Mouse (Mus musculus) MEL (cell line): ENCODE results near the gene Emsy. TPM values are rescaled to one million over a fixed set of nuclear protein-coding genes. Genes with fewer than 3 reads are reported as not detected.

Experiments
- DNase-seq: peaks from one replicate; pipeline ENCODE4 v3.0.0; 2011; ENCODE audit warnings: low read depth, low spot score
- H3K27ac ChIP-seq: 2 replicates; pipeline ENCODE4 v1.5.1; 2012; ENCODE audit warnings: low read depth, mild to moderate bottlenecking, control low read depth, low read length, moderate library complexity; ENCODE audit not compliant: control insufficient read depth
- H3K27me3 ChIP-seq, 2 experiments: fragments of 150-350 bp in 1 of 2; sonication (generic) in 1 of 2; 2 replicates each; pipeline ENCODE4 v1.6.1; 2012; ENCODE audit warnings: low read length in 2 of 2, mild to moderate bottlenecking in 2 of 2, improper control_type of control experiment in 1 of 2, moderate library complexity in 1 of 2; ENCODE audit not compliant: insufficient read depth in 2 of 2, control insufficient read depth in 1 of 2
- H3K36me3 ChIP-seq, 2 experiments: 2 replicates each; pipeline ENCODE4 v1.6.1; 2012 to 2014; ENCODE audit warnings: low read length in 2 of 2, improper control_type of control experiment in 1 of 2, inconsistent platforms in 1 of 2, mild to moderate bottlenecking in 1 of 2; ENCODE audit not compliant: insufficient read depth in 2 of 2, control insufficient read depth in 1 of 2
- H3K4me1 ChIP-seq, 2 experiments: fragments of 150-350 bp in 1 of 2; sonication (generic) in 1 of 2; 2 replicates each; pipeline ENCODE4 v1.6.1; 2012; ENCODE audit warnings: low read length in 2 of 2, improper control_type of control experiment in 1 of 2, mild to moderate bottlenecking in 1 of 2; ENCODE audit not compliant: insufficient read depth in 2 of 2, control insufficient read depth in 1 of 2
- H3K4me3 ChIP-seq, 2 experiments: fragments of 150-350 bp in 1 of 2; sonication (generic) in 1 of 2; 2 replicates each; pipeline ENCODE4 v1.5.1; 2012; ENCODE audit warnings: low read depth in 2 of 2, low read length in 2 of 2, mild to moderate bottlenecking in 2 of 2, moderate library complexity in 2 of 2, control low read depth in 1 of 2, improper control_type of control experiment in 1 of 2; ENCODE audit not compliant: control insufficient read depth in 1 of 2, insufficient read depth in 1 of 2
- H3K79me2 ChIP-seq: 2 replicates; pipeline ENCODE4 v1.6.1; 2012; ENCODE audit warnings: mild to moderate bottlenecking, low read length, moderate library complexity; ENCODE audit not compliant: control insufficient read depth, poor library complexity, insufficient read depth
- H3K9ac ChIP-seq: 2 replicates; pipeline ENCODE4 v1.6.1; 2012; ENCODE audit warnings: low read depth, mild to moderate bottlenecking, control low read depth, low read length, moderate library complexity; ENCODE audit not compliant: control insufficient read depth, poor library complexity, severe bottlenecking
- H3K9me3 ChIP-seq: fragments of 150-350 bp; sonication (generic); replicated peaks from 2 replicates; pipeline ENCODE4 v1.6.1; 2012; ENCODE audit warnings: mild to moderate bottlenecking, low read length, improper control_type of control experiment, moderate library complexity; ENCODE audit not compliant: insufficient read depth
- CHD2 ChIP-seq: IDR thresholded peaks from 2 replicates; pipeline ENCODE4 v1.6.1; 2011; ENCODE audit warnings: low read length, improper control_type of control experiment
- ETS1 ChIP-seq: IDR thresholded peaks from 2 replicates; pipeline ENCODE4 v1.6.1; 2012; ENCODE audit warnings: low read depth, mild to moderate bottlenecking, inconsistent platforms, low read length, improper control_type of control experiment, moderate library complexity
- JUND ChIP-seq: IDR thresholded peaks from 2 replicates; pipeline ENCODE4 v1.6.1; 2011; ENCODE audit warnings: low read depth, mild to moderate bottlenecking, improper control_type of control experiment, low read length
- KAT2A ChIP-seq: conservative IDR thresholded peaks from 2 replicates; pipeline ENCODE4 v1.6.1; 2012; ENCODE audit warnings: low read depth, low read length, improper control_type of control experiment, inconsistent platforms
- MAFK ChIP-seq: IDR thresholded peaks from 2 replicates; pipeline ENCODE4 v1.6.1; 2011; ENCODE audit warnings: low read depth, mild to moderate bottlenecking, low read length, improper control_type of control experiment, borderline replicate concordance
- MXI1 ChIP-seq: IDR thresholded peaks from 2 replicates; pipeline ENCODE4 v1.6.1; 2011; ENCODE audit warnings: mild to moderate bottlenecking, low read depth, low read length, improper control_type of control experiment
- MYB ChIP-seq: IDR thresholded peaks from 2 replicates; pipeline ENCODE4 v1.6.1; 2011; ENCODE audit warnings: mild to moderate bottlenecking, low read depth, low read length, improper control_type of control experiment
- RCOR1 ChIP-seq: IDR thresholded peaks from 2 replicates; pipeline ENCODE4 v1.6.1; 2012; ENCODE audit warnings: low read depth, mild to moderate bottlenecking, inconsistent platforms, low read length, improper control_type of control experiment
- USF1 ChIP-seq: IDR thresholded peaks from 2 replicates; pipeline ENCODE4 v1.6.1; 2014; ENCODE audit warnings: low read depth, mild to moderate bottlenecking, inconsistent platforms, low read length, improper control_type of control experiment, moderate library complexity
- ZC3H11A ChIP-seq: IDR thresholded peaks from 2 replicates; pipeline ENCODE4 v1.6.1; 2012; ENCODE audit warnings: low read depth, mild to moderate bottlenecking, inconsistent platforms, low read length, improper control_type of control experiment
- ZKSCAN1 ChIP-seq: IDR thresholded peaks from 2 replicates; pipeline ENCODE4 v1.6.1; 2012; ENCODE audit warnings: low read depth, mild to moderate bottlenecking, inconsistent platforms, low read length, improper control_type of control experiment, moderate library complexity
- ZMIZ1 ChIP-seq: IDR thresholded peaks from 2 replicates; pipeline ENCODE4 v1.6.1; 2012; ENCODE audit warnings: low read depth, mild to moderate bottlenecking, inconsistent platforms, low read length, improper control_type of control experiment, moderate library complexity
- ZNF384 ChIP-seq: IDR thresholded peaks from 2 replicates; pipeline ENCODE4 v1.6.1; 2012; ENCODE audit warnings: low read depth, mild to moderate bottlenecking, inconsistent platforms, low read length, improper control_type of control experiment
- polyA plus RNA-seq, 2 experiments: library from polyadenylated mRNA; stranded (reverse) in 1 of 2; unstranded in 1 of 2; fragments of >175 nt in 1 of 2; fragments of >200 nt in 1 of 2; gene quantifications; 2 replicates each; pipeline versions ENCODE4 v1.2.1 to v1.2.4; 2012; ENCODE audit warnings: low replicate concordance in 2 of 2, low read depth in 1 of 2; ENCODE audit not compliant: insufficient read length in 2 of 2, insufficient read depth in 1 of 2, missing spikeins in 1 of 2
- total RNA-seq: library from RNA; depleted of rRNA; stranded (reverse); fragments of 300-350 nt; gene quantifications from 2 replicates; pipeline ENCODE4 v1.2.3, GENCODE M21; 2012

Gene Emsy
- total and polyA plus RNA-seq, 3 experiments: 10.2 to 24.1 TPM; not detected in 1

GRCm38 (mm10) chr7:98562966-98563365, 93.6 kb downstream of the Emsy start:
- Histone ChIP-seq H3K79me2 (no peaks in the 10 kb centered on the region), H3K4me1 (no peaks in the 10 kb centered on the region), H3K27me3 (no peaks in the 10 kb centered on the region; a peak in 2 of 4 replicates), H3K27ac (no peak overlapping the region), H3K36me3 (no peaks in the 10 kb centered on the region), H3K9me3 (no peaks in the 10 kb centered on the region), H3K9ac (no peak overlapping the region), H3K4me3 (no peak overlapping the region)
- DNase-seq: no peak
- TF ChIP-seq MAFK (no peak), ZMIZ1 (no peak), MXI1 (no peak), CHD2 (no peak), USF1 (no peak), ZKSCAN1 (no peak), ZC3H11A (no peak)

DNA sequence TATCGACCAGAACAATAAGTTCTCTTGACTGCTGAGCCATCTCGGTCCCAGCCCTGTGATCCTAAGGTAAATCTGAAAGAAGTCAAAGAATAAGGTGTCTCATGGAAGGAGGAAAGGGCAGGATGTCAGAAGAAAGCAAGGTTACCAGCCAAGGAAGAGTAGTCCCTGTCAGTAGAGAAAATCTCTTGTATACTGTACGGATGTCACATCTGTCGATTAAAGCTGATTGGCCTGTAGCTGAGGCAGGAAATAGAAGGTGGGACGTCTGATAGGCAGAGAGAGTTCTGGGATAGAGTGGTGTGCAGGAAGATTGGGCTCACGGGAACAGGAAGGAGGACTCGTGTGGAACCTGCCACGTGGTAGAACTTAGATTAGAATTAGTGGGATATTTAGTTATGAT, 94.4 kb downstream of the Emsy start:
- Histone ChIP-seq H3K9ac (no peak overlapping the region), H3K27ac (no peak overlapping the region), H3K4me3 (no peak overlapping the region), H3K9me3 (no peaks in the 10 kb centered on the region), H3K27me3 (peaks cover 0 to 1% of the 10 kb centered on the region in 2 experiments; a peak in 2 of 4 replicates), H3K36me3 (no peaks in the 10 kb centered on the region), H3K4me1 (no peaks in the 10 kb centered on the region), H3K79me2 (no peaks in the 10 kb centered on the region)
- peak; percentile 9 for DNase-seq
- no peak for TF ChIP-seq ZNF384
- no peak for TF ChIP-seq ETS1

DNA sequence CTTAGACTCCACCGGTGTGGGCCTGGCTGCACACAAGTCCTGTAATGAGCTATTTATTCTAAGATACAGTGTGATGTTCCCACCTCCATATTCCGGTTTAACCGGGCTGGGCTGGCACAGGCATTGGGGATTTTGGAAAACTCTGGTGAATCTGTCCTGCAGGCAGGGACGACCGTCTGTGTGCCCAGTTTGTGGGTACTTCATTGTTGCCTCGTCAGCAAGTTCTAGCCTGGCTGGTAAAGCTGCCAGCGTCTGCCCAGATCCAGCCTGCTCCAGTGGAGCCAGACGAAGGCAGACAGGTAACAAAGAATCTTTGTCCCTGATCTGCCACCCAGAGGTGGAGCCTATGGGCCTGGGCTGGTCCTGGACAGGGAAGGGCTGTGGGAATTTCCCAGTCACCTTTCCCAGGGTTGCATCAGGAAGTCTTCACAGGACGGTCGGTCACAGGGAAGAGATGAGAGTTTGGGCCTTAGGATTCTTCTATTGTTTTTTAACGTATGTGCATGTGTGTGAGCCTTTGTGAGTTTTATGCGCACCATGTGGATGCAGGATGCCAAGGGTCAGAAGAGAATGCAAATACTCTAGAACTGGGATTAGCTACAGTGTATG, 94.9 kb downstream of the Emsy start:
- TF ChIP-seq CHD2 (no peak), KAT2A (no peak), MYB (no peak), ZMIZ1 (no peak), JUND (no peak), RCOR1 (no peak)
- no peak for DNase-seq
- Histone ChIP-seq H3K27ac (no peak overlapping the region), H3K4me3 (no peak overlapping the region), H3K36me3 (no peaks in the 10 kb centered on the region), H3K27me3 (peaks cover 0 to 4% of the 10 kb centered on the region in 2 experiments; a peak in 2 of 4 replicates), H3K4me1 (no peaks in the 10 kb centered on the region), H3K9ac (no peak overlapping the region), H3K79me2 (no peaks in the 10 kb centered on the region), H3K9me3 (no peaks in the 10 kb centered on the region)
